Mouse (Mus musculus) thymus, adult 2 months (tissue): ENCODE results near the gene Opn1sw.

Source experiments
- CTCF ChIP-seq: fragments of 200-500 bp; IDR thresholded peaks from 2 replicates; pipeline ENCODE4 v1.5.1; 2012; ENCODE audit warnings: mild to moderate bottlenecking, control low read depth, low read length, moderate library complexity, borderline replicate concordance; ENCODE audit not compliant: control insufficient read depth, poor library complexity, insufficient read depth; ENCODE audit errors: extremely low read depth
- POLR2A ChIP-seq: fragments of 200-500 bp; IDR thresholded peaks from 2 replicates; pipeline ENCODE4 v1.6.1; 2012; ENCODE audit warnings: mild to moderate bottlenecking, low read length, control low read depth, moderate library complexity; ENCODE audit not compliant: control insufficient read depth, poor library complexity, insufficient read depth; ENCODE audit errors: extremely low read depth

DNA sequence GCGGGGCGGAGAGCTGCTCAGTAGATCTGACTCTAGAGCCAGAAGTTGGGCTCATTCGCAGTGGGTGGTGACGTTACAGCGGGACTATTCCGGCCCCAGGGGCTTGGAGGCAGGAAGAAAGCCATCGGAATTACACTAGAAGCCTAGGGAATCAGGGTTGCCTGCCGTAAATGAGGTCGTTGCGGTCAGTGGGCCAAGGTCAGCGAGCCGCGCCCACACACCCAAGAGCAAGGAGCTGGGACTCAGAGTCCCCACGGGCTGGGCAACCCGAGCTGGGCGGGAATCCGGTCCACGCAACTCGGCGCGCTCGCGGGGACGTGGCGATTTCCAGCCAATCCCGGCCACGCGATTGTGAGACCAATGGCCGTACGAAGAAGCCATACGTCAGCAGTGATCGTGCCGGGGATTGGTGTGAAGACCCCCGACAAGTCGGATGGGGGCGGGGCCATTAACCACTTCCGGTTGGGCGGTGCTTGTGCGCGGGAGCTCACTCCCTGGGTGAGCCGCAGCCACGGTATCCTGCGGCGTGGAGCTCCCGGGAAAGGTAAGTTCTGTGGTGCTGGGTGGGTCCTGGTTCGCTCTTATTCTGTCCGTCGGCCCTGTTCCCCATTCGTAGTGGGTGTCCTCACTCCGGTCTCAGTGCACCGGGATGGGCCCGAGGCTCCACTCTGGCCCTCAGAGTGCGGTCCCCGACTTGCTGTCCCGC lies 40.5 kb downstream of the Opn1sw start, which contains the start of gene Calu:
- TF ChIP-seq POLR2A (peak; percentile 91), CTCF (no peak; the same call in 1 of the 2 replicates)
